Mouse (Mus musculus): Measurements from ENCODE around the gene Ank2. TPM values are rescaled to one million over a fixed set of nuclear protein-coding genes. Genes with fewer than 3 reads are reported as not detected.

Ank2 gene
- polyA plus RNA-seq, 1 experiment from 2014 or later = 30.8 TPM

GRCm38 (mm10) chr3:127059671-127060070, 439.5 kb downstream of the Ank2 start:
- H3K9me3 ChIP-seq (replicated peaks; ENCODE audit: control insufficient read depth, low read length) = no peaks in the 10 kb centered on the region
- H3K27me3 ChIP-seq (ENCODE audit: control insufficient read depth, insufficient read depth, low read length) = no peaks in the 10 kb centered on the region
- no peaks in the 10 kb centered on the region for H3K36me3 ChIP-seq (ENCODE audit: control insufficient read depth, insufficient read depth, low read length)
- H3K9ac ChIP-seq (ENCODE audit: low read depth, low read length) = no peak overlapping the region
- ATAC-seq (replicated peaks; ENCODE audit: insufficient number of reproducible peaks, low FRiP score, low TSS enrichment) = no peak
- H3K27ac ChIP-seq (ENCODE audit: low read depth, low read length) = no peak overlapping the region
- 81% methylated on average over 4 of the region's 4 CpGs for WGBS (ENCODE audit: insufficient replicate concordance)
- no peak overlapping the region for H3K4me3 ChIP-seq (ENCODE audit: low read depth, low read length)
- H3K4me2 ChIP-seq = no peak overlapping the region
- H3K4me1 ChIP-seq (ENCODE audit: control insufficient read depth, insufficient read depth, low read length) = peaks cover 8% of the 10 kb centered on the region

DNA sequence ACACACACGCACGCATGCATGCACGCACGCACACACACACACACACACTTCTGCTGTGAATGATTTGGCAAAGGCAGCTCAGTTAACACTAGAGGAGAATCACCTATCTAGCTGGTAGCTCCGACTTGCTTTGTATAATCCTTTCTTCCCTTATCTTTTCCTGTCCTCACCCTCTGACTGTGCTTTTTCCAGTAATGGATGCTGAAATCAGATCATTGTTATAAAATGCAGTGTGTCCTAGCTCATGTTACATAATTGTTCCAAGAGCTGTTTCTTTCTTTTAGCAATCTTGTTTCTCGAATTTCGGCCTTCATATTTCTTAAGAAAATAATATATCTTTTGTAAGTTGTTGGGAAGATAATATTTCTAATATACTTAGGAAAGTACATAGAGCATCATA, 457.9 kb downstream of the Ank2 start:
- no peak for ATAC-seq (replicated peaks; ENCODE audit: insufficient number of reproducible peaks, low FRiP score, low TSS enrichment)
- Histone ChIP-seq H3K27me3 (ENCODE audit: control insufficient read depth, insufficient read depth, low read length) (no peaks in the 10 kb centered on the region), H3K4me2 (no peak overlapping the region), H3K4me1 (ENCODE audit: control insufficient read depth, insufficient read depth, low read length) (no peaks in the 10 kb centered on the region), H3K27ac (ENCODE audit: low read depth, low read length) (no peak overlapping the region), H3K36me3 (ENCODE audit: control insufficient read depth, insufficient read depth, low read length) (no peaks in the 10 kb centered on the region), H3K9me3 (replicated peaks; ENCODE audit: control insufficient read depth, low read length) (no peaks in the 10 kb centered on the region), H3K4me3 (ENCODE audit: low read depth, low read length) (no peak overlapping the region), H3K9ac (ENCODE audit: low read depth, low read length) (no peak overlapping the region)
- 73% methylated on average over 7 of the region's 7 CpGs for WGBS (ENCODE audit: insufficient replicate concordance)

DNA sequence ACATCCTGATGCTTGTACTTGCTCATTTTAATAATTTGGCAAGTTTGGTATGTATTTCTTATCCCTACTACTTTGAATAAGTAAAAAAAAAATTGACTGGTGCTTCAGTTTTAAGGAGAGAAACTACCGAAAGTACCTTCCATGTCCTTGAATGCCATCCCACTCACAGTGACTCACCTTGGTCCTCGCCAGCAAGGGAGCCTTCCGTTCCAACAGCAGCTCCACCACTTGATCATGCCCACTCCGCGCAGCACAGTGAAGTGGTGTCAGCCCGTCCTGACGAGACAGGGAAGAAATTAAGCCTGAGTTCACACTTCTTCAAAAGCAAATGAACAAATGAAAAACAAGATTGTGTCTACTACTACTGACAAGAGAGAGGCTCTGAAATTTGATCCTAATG, 460.6 kb downstream of the Ank2 start:
- ATAC-seq (replicated peaks; ENCODE audit: insufficient number of reproducible peaks, low FRiP score, low TSS enrichment) = no peak
- Histone ChIP-seq H3K4me1 (ENCODE audit: control insufficient read depth, insufficient read depth, low read length) (no peaks in the 10 kb centered on the region), H3K4me2 (no peak overlapping the region), H3K36me3 (ENCODE audit: control insufficient read depth, insufficient read depth, low read length) (no peaks in the 10 kb centered on the region), H3K27ac (ENCODE audit: low read depth, low read length) (no peak overlapping the region), H3K4me3 (ENCODE audit: low read depth, low read length) (no peak overlapping the region), H3K27me3 (ENCODE audit: control insufficient read depth, insufficient read depth, low read length) (no peaks in the 10 kb centered on the region), H3K9ac (ENCODE audit: low read depth, low read length) (no peak overlapping the region), H3K9me3 (replicated peaks; ENCODE audit: control insufficient read depth, low read length) (no peaks in the 10 kb centered on the region)
- 74% methylated on average over 7 of the region's 7 CpGs for WGBS (ENCODE audit: insufficient replicate concordance)

DNA sequence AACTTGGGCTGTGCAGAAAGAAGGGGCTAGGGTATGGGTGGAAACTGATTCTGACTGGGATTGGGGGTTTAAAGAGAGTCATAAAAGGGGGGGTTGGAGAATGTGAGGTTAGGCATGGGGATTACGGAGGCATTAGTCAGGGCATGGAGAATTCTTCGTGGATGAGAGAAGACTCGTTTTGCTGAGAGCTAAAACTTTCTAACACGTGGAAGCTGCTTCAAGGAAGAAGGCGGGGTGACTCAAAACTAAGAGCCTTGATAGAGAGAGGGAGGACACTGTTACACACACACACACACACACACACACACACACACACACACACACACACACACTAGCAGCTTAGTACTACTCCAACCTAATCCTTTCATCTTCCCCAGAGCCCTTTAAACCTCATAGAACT, 463.0 kb downstream of the Ank2 start:
- peaks cover 4% of the 10 kb centered on the region; the same call in 1 of the 2 replicates for H3K36me3 ChIP-seq (ENCODE audit: control insufficient read depth, insufficient read depth, low read length)
- WGBS (ENCODE audit: insufficient replicate concordance) = 80% methylated on average over 5 of the region's 5 CpGs
- H3K4me2 ChIP-seq = no peak overlapping the region
- H3K27me3 ChIP-seq (ENCODE audit: control insufficient read depth, insufficient read depth, low read length) = no peaks in the 10 kb centered on the region
- H3K9me3 ChIP-seq (replicated peaks; ENCODE audit: control insufficient read depth, low read length) = no peaks in the 10 kb centered on the region
- no peak overlapping the region for H3K4me3 ChIP-seq (ENCODE audit: low read depth, low read length)
- no peak overlapping the region for H3K27ac ChIP-seq (ENCODE audit: low read depth, low read length)
- no peak for ATAC-seq (replicated peaks; ENCODE audit: insufficient number of reproducible peaks, low FRiP score, low TSS enrichment)
- H3K4me1 ChIP-seq (ENCODE audit: control insufficient read depth, insufficient read depth, low read length) = no peaks in the 10 kb centered on the region
- H3K9ac ChIP-seq (ENCODE audit: low read depth, low read length) = no peak overlapping the region

DNA sequence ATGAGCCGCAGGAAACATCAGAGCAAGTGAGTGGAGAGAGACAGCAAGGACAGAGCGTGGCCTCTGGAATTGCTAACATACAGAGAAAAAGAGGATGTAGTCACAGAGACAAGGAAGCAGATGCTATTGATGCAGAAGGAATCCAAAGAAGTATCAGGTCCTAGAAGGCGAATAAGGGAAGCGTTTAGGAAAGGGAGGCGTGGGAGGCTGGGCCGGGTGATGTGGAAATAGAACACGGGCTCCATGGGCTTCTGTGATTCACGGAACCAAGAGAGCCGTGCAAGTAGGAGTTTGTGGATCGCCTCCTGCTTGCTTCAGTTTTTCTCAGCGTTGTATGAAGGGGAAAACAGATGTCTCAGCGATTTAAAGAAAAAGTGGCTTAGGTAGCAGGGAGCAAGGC, 463.6 kb downstream of the Ank2 start:
- 81% methylated on average over 12 of the region's 12 CpGs for WGBS (ENCODE audit: insufficient replicate concordance)
- peaks cover 4% of the 10 kb centered on the region; the same call in 1 of the 2 replicates for H3K36me3 ChIP-seq (ENCODE audit: control insufficient read depth, insufficient read depth, low read length)
- no peak for ATAC-seq (replicated peaks; ENCODE audit: insufficient number of reproducible peaks, low FRiP score, low TSS enrichment)
- H3K4me2 ChIP-seq = no peak overlapping the region
- no peak overlapping the region for H3K4me3 ChIP-seq (ENCODE audit: low read depth, low read length)
- no peak overlapping the region for H3K27ac ChIP-seq (ENCODE audit: low read depth, low read length)
- no peaks in the 10 kb centered on the region for H3K9me3 ChIP-seq (replicated peaks; ENCODE audit: control insufficient read depth, low read length)
- no peaks in the 10 kb centered on the region for H3K27me3 ChIP-seq (ENCODE audit: control insufficient read depth, insufficient read depth, low read length)
- H3K9ac ChIP-seq (ENCODE audit: low read depth, low read length) = no peak overlapping the region
- no peaks in the 10 kb centered on the region for H3K4me1 ChIP-seq (ENCODE audit: control insufficient read depth, insufficient read depth, low read length)

DNA sequence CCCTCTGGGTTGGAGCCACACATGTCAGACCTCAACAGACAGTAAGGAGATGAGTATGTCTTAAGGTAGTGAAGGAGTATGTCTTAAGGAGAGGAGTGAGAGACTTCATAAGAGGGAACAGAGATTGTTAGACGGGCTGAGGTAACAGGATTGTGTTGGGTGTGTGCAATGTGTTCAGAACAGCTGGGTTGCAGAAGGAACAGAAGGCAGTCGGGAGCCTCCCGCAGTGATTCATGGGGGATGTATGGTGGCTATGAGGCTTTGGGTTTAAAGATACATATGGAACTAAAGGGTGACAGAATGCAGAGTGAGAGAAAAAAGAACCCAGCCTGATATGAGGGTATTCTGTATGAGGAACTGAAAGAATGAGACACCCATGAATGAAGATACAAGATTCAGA, 464.2 kb downstream of the Ank2 start:
- H3K4me1 ChIP-seq (ENCODE audit: control insufficient read depth, insufficient read depth, low read length) = no peaks in the 10 kb centered on the region
- ATAC-seq (replicated peaks; ENCODE audit: insufficient number of reproducible peaks, low FRiP score, low TSS enrichment) = no peak
- no peak overlapping the region for H3K27ac ChIP-seq (ENCODE audit: low read depth, low read length)
- H3K4me2 ChIP-seq = no peak overlapping the region
- no peak overlapping the region for H3K4me3 ChIP-seq (ENCODE audit: low read depth, low read length)
- peaks cover 4% of the 10 kb centered on the region; the same call in 1 of the 2 replicates for H3K36me3 ChIP-seq (ENCODE audit: control insufficient read depth, insufficient read depth, low read length)
- H3K27me3 ChIP-seq (ENCODE audit: control insufficient read depth, insufficient read depth, low read length) = no peaks in the 10 kb centered on the region
- WGBS (ENCODE audit: insufficient replicate concordance) = 78% methylated on average over 3 of the region's 3 CpGs
- H3K9ac ChIP-seq (ENCODE audit: low read depth, low read length) = no peak overlapping the region
- H3K9me3 ChIP-seq (replicated peaks; ENCODE audit: control insufficient read depth, low read length) = no peaks in the 10 kb centered on the region

DNA sequence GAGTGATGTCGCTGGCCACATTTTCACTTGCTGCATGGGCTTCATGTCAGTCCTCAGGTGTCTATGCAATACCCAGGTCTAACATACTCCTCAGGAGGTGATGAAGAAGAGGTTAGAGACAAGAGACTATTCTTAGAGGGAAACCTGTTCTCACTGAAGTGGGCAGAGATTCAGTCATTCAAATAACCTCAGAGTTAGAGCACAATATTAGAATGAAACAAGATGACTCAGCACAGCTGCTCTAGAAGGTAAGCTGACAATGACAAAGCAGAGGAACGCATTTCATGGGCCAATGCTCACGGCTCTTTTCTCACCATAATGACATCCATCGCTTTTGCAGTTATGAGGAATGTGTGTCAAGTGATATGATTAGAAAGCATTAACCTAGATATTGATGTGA, 475.2 kb downstream of the Ank2 start:
- Histone ChIP-seq H3K4me2 (no peak overlapping the region), H3K4me1 (ENCODE audit: control insufficient read depth, insufficient read depth, low read length) (no peaks in the 10 kb centered on the region), H3K4me3 (ENCODE audit: low read depth, low read length) (no peak overlapping the region), H3K9ac (ENCODE audit: low read depth, low read length) (no peak overlapping the region), H3K27ac (ENCODE audit: low read depth, low read length) (no peak overlapping the region), H3K36me3 (ENCODE audit: control insufficient read depth, insufficient read depth, low read length) (no peaks in the 10 kb centered on the region), H3K27me3 (ENCODE audit: control insufficient read depth, insufficient read depth, low read length) (no peaks in the 10 kb centered on the region), H3K9me3 (replicated peaks; ENCODE audit: control insufficient read depth, low read length) (no peaks in the 10 kb centered on the region)
- ATAC-seq (replicated peaks; ENCODE audit: insufficient number of reproducible peaks, low FRiP score, low TSS enrichment) = no peak
- WGBS (ENCODE audit: insufficient replicate concordance) = 85% methylated on average over 4 of the region's 4 CpGs

GRCm38 (mm10) chr3:127020167-127020566, 479.0 kb downstream of the Ank2 start:
- Histone ChIP-seq H3K4me3 (ENCODE audit: low read depth, low read length) (no peak overlapping the region), H3K36me3 (ENCODE audit: control insufficient read depth, insufficient read depth, low read length) (no peaks in the 10 kb centered on the region), H3K27ac (ENCODE audit: low read depth, low read length) (no peak overlapping the region), H3K4me1 (ENCODE audit: control insufficient read depth, insufficient read depth, low read length) (no peaks in the 10 kb centered on the region), H3K9me3 (replicated peaks; ENCODE audit: control insufficient read depth, low read length) (no peaks in the 10 kb centered on the region), H3K27me3 (ENCODE audit: control insufficient read depth, insufficient read depth, low read length) (no peaks in the 10 kb centered on the region), H3K9ac (ENCODE audit: low read depth, low read length) (no peak overlapping the region), H3K4me2 (no peak overlapping the region)
- 31% methylated on average over 1 of the region's 1 CpGs for WGBS (ENCODE audit: insufficient replicate concordance)
- no peak for ATAC-seq (replicated peaks; ENCODE audit: insufficient number of reproducible peaks, low FRiP score, low TSS enrichment)

DNA sequence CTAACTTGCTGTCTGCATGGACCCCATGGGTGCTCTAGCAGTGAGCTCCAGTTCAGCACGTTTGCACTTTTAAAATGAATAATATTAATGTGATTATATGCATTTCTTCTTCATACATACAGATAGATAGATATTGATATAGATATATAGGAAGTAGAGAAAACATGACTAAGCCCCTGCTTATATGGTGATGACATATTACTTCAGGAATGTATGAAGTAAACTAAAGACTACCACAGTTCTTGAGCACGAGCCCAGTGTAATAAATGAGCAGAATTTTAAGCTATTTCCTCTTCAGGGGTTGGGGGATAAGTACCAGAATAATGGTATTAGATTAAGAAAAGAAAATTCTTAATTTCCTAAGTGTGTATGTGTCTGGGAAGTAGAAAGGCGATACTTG, 479.4 kb downstream of the Ank2 start:
- Histone ChIP-seq H3K27me3 (ENCODE audit: control insufficient read depth, insufficient read depth, low read length) (no peaks in the 10 kb centered on the region), H3K27ac (ENCODE audit: low read depth, low read length) (no peak overlapping the region), H3K9me3 (replicated peaks; ENCODE audit: control insufficient read depth, low read length) (no peaks in the 10 kb centered on the region), H3K4me3 (ENCODE audit: low read depth, low read length) (no peak overlapping the region), H3K36me3 (ENCODE audit: control insufficient read depth, insufficient read depth, low read length) (no peaks in the 10 kb centered on the region), H3K4me1 (ENCODE audit: control insufficient read depth, insufficient read depth, low read length) (no peaks in the 10 kb centered on the region), H3K4me2 (no peak overlapping the region), H3K9ac (ENCODE audit: low read depth, low read length) (no peak overlapping the region)
- 63% methylated on average over 3 of the region's 3 CpGs for WGBS (ENCODE audit: insufficient replicate concordance)
- ATAC-seq (replicated peaks; ENCODE audit: insufficient number of reproducible peaks, low FRiP score, low TSS enrichment) = no peak

All from heart, embryonic 11.5 days (tissue).